Mouse (Mus musculus) MEL (cell line): Measurements from ENCODE around the gene Ckap4.

Source experiments
- CTCF ChIP-seq, 3 experiments: IDR thresholded peaks in 2 of 3; conservative IDR thresholded peaks in 1 of 3; 2 replicates each; pipeline ENCODE4 v1.5.1; 2011 to 2012; ENCODE audit warnings: low read length in 3 of 3, low read depth in 2 of 3, mild to moderate bottlenecking in 2 of 3, improper control_type of control experiment in 1 of 3, inconsistent platforms in 1 of 3, mixed read lengths in 1 of 3, moderate library complexity in 1 of 3; ENCODE audit not compliant: control insufficient read depth in 1 of 3, insufficient read depth in 1 of 3, poor library complexity in 1 of 3, severe bottlenecking in 1 of 3
- ELF1 ChIP-seq: IDR thresholded peaks from 2 replicates; pipeline ENCODE4 v1.6.1; 2014; ENCODE audit warnings: low read depth, mild to moderate bottlenecking, inconsistent platforms, low read length, improper control_type of control experiment, moderate library complexity
- MXI1 ChIP-seq: IDR thresholded peaks from 2 replicates; pipeline ENCODE4 v1.6.1; 2011; ENCODE audit warnings: mild to moderate bottlenecking, low read depth, low read length, improper control_type of control experiment
- NELFE ChIP-seq: IDR thresholded peaks from 2 replicates; pipeline ENCODE4 v1.6.1; 2011; ENCODE audit warnings: low read depth, low read length, improper control_type of control experiment
- POLR2A ChIP-seq, 2 experiments: IDR thresholded peaks; 2 replicates each; pipeline ENCODE4 v1.6.1; 2011 to 2012; ENCODE audit warnings: low read length in 2 of 2, mild to moderate bottlenecking in 2 of 2, control low read depth in 1 of 2, improper control_type of control experiment in 1 of 2, low read depth in 1 of 2, moderate library complexity in 1 of 2; ENCODE audit not compliant: control insufficient read depth in 1 of 2, insufficient read depth in 1 of 2, poor library complexity in 1 of 2
- RCOR1 ChIP-seq: IDR thresholded peaks from 2 replicates; pipeline ENCODE4 v1.6.1; 2012; ENCODE audit warnings: low read depth, mild to moderate bottlenecking, inconsistent platforms, low read length, improper control_type of control experiment
- SIN3A ChIP-seq: IDR thresholded peaks from 2 replicates; pipeline ENCODE4 v1.6.1; 2012; ENCODE audit warnings: low read length, improper control_type of control experiment, inconsistent platforms
- TAL1 ChIP-seq: IDR thresholded peaks from 2 replicates; pipeline ENCODE4 v1.6.1; 2012; ENCODE audit warnings: mild to moderate bottlenecking, inconsistent platforms, low read length, moderate library complexity, mixed read lengths

DNA sequence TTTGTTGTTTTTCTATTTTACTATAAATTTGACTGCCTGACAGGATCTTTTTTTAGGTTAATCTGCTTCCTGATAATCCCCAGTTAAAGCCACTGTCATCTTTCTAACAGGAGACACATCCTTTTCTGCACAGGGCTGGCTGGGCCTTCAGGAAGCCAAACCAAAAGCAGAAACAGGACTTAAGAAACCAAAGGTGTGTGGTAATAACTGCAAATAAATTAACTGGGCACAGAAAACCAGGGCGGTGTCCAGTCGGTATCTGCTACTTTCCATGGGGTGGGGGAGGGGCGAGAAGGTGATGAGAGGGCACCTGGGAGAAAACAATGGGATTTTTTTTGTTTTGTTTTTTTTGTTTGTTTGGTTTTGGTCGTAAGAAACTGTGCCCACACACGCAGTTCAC lies 6.8 kb downstream of the Ckap4 start:
- TF ChIP-seq POLR2A (IDR thresholded peaks at IDR 0.05; ENCODE audit: control insufficient read depth in 1 of 2, insufficient read depth in 1 of 2, low read depth in 1 of 2, low read length in 2 of 2, poor library complexity in 1 of 2) (no peak), NELFE (no peak), RCOR1 (no peak), CTCF (IDR thresholded peaks at IDR 0.05 in 2 of 3, conservative IDR thresholded peaks at IDR 0.05 in 1 of 3; ENCODE audit: control insufficient read depth in 1 of 3, insufficient read depth in 1 of 3, low read depth in 2 of 3, low read length in 3 of 3, poor library complexity in 1 of 3, severe bottlenecking in 1 of 3) (no peak), SIN3A (no peak), MXI1 (no peak), TAL1 (no peak), ELF1 (no peak)
